Mouse (Mus musculus): Measurements from ENCODE around the gene Cdh16. TPM values are rescaled to one million over a fixed set of nuclear protein-coding genes. Genes with fewer than 3 reads are reported as not detected.

Gene Cdh16
- polyA plus RNA-seq, 1 experiment from 2014 or later: 26.4 TPM

DNA sequence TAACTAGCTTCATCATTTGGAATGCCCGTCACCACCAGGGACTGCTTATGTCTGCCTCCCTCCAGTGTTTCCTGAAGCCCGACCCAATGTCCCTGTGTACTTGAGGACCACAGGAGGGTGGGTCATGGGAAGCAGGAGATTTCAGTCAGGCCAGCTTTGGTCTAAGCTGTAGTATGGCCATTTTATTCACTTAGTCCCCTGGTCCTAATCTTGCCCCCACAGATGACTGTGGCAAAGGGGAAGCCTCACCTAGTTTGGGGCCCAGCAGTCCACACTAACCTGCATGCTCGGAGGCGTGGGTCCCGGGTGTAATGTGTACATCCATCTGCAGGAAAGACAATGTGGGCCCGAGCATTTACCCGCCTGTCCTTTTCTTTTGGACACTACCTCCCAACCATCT is 16.0 kb upstream of the Cdh16 start:
- Histone ChIP-seq H3K9ac (ENCODE audit: low read length) (peak overlapping the region; percentile 89), H3K4me3 (ENCODE audit: control insufficient read depth in 1 of 2, insufficient read depth in 1 of 2, low read depth in 1 of 2, low read length in 2 of 2) (peak overlapping the region; percentile 87 to 94), H3K27ac (replicated peaks in 1 of 2; ENCODE audit: control insufficient read depth in 1 of 2, insufficient read depth in 1 of 2, low read depth in 2 of 2, low read length in 2 of 2) (peak overlapping the region in 1 of 2 experiments; percentile 74; a peak in 1 of 4 replicates), H3K4me1 (ENCODE audit: control insufficient read depth in 2 of 2, insufficient read depth in 2 of 2, low read length in 2 of 2) (peaks cover 8 to 11% of the 10 kb centered on the region in 2 experiments), H3K4me2 (ENCODE audit: low read length) (peak overlapping the region; percentile 86), H3K27me3 (ENCODE audit: control insufficient read depth, insufficient read depth, low read length) (no peaks in the 10 kb centered on the region), H3K9me3 (ENCODE audit: control insufficient read depth, low read length) (no peaks in the 10 kb centered on the region), H3K36me3 (ENCODE audit: control insufficient read depth, insufficient read depth, low read length) (peaks cover 46% of the 10 kb centered on the region)
- ATAC-seq (ENCODE audit: insufficient number of reproducible peaks, insufficient read depth, low FRiP score, low read depth): no peak
- 74% methylated on average over 7 of the region's 7 CpGs for WGBS

DNA sequence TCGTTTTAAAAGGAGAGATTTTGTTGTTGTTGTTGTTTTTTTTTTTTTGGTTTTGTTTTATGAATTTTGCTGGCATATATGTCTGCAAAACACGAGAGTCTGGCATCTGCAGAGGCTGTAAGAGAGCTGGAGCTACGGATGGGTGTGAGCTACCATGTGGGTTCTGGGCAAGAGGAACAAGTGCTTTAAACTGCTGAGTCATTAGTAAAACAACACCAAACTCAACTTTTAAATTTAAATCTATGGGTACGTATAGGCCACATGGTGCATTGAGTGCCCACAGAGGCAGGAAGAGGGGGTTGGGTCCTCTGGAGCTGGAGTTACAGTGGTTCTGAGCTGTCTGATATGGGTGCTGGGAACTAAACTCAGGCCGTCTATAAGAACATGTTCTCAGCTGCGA is 13.8 kb upstream of the Cdh16 start:
- H3K9ac ChIP-seq (ENCODE audit: low read length): no peak overlapping the region
- H3K27me3 ChIP-seq (ENCODE audit: control insufficient read depth, insufficient read depth, low read length): no peaks in the 10 kb centered on the region
- no peak overlapping the region for H3K27ac ChIP-seq (replicated peaks in 1 of 2; ENCODE audit: control insufficient read depth in 1 of 2, insufficient read depth in 1 of 2, low read depth in 2 of 2, low read length in 2 of 2)
- H3K4me2 ChIP-seq (ENCODE audit: low read length): no peak overlapping the region
- WGBS: 93% methylated on average over 6 of the region's 6 CpGs
- peaks cover 56% of the 10 kb centered on the region for H3K36me3 ChIP-seq (ENCODE audit: control insufficient read depth, insufficient read depth, low read length)
- no peak overlapping the region for H3K4me3 ChIP-seq (ENCODE audit: control insufficient read depth in 1 of 2, insufficient read depth in 1 of 2, low read depth in 1 of 2, low read length in 2 of 2)
- no peak for ATAC-seq (ENCODE audit: insufficient number of reproducible peaks, insufficient read depth, low FRiP score, low read depth)
- H3K4me1 ChIP-seq (ENCODE audit: control insufficient read depth in 2 of 2, insufficient read depth in 2 of 2, low read length in 2 of 2): peaks cover 16 to 17% of the 10 kb centered on the region in 2 experiments
- H3K9me3 ChIP-seq (ENCODE audit: control insufficient read depth, low read length): no peaks in the 10 kb centered on the region

DNA sequence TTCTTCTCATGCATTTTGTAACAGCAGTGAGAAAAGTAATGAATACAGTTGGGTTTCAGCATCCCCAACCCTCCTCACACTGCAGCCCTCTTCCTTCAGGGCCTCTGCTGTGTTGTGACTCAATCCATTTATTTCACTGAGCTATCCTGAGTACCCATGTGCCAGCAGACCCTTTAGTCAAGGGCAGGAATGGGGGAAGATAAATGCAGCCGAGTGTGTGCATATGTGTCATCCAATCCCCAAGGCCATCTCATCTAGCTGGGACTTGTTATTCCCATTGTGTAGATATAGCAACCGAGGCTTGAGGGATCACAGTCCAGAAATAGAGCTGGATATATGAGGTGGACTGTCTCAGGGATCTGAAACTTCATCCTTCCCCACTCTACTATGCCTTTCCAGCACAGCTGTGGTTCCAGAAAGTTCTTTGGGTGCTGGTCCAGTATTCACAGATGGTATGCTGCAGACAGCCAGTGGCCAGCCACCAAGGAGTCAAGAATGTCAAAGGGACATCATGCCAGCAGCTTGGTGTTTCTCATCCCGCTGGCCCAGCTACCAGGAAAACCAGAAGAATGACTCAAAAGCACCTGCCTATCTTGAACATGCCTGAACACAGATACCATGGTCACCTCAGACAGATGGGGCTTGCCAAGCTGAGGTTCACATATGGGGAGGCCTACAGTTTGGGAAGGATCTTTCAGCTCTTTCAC is 11.0 kb upstream of the Cdh16 start:
- Histone ChIP-seq H3K27ac (replicated peaks in 1 of 2; ENCODE audit: control insufficient read depth in 1 of 2, insufficient read depth in 1 of 2, low read depth in 2 of 2, low read length in 2 of 2) (no peak overlapping the region), H3K4me3 (ENCODE audit: control insufficient read depth in 1 of 2, insufficient read depth in 1 of 2, low read depth in 1 of 2, low read length in 2 of 2) (no peak overlapping the region), H3K36me3 (ENCODE audit: control insufficient read depth, insufficient read depth, low read length) (peaks cover 53% of the 10 kb centered on the region), H3K9ac (ENCODE audit: low read length) (no peak overlapping the region), H3K4me2 (ENCODE audit: low read length) (no peak overlapping the region), H3K27me3 (ENCODE audit: control insufficient read depth, insufficient read depth, low read length) (no peaks in the 10 kb centered on the region), H3K4me1 (ENCODE audit: control insufficient read depth in 2 of 2, insufficient read depth in 2 of 2, low read length in 2 of 2) (peaks cover 17 to 19% of the 10 kb centered on the region in 2 experiments; a peak in 3 of 4 replicates), H3K9me3 (ENCODE audit: control insufficient read depth, low read length) (no peaks in the 10 kb centered on the region)
- ATAC-seq (ENCODE audit: insufficient number of reproducible peaks, insufficient read depth, low FRiP score, low read depth): no peak
- WGBS: 81% methylated on average over 3 of the region's 3 CpGs

DNA sequence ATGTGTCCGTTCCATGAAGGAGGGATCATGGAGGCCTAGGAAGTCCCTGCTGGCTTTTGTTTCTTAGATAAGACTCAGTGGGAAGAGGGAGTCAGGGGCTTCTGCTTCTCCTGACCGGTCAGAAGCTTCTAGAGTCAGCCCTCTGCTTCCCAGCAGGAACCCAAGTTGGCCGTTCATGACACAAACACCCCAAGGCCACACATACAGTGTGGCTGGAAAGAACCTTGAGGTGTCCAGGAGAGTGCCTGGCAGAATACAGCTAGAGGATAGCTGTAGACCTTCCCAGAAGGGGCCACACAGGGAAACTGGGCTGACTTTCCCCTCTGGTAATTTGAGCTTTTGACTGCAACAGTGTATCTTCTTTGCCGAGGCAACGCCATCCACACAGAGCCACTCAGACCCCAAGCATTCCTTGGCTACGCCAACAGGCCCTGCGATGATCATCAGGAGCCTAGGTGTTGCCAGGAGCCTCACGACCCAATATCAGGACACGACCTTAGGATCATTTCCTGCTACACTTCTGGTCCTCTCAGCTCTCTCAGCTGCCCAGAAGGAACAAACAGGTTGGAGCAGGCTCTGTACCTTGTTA is 9.1 kb upstream of the Cdh16 start:
- H3K27ac ChIP-seq (replicated peaks in 1 of 2; ENCODE audit: control insufficient read depth in 1 of 2, insufficient read depth in 1 of 2, low read depth in 2 of 2, low read length in 2 of 2): peak overlapping the region; percentile 52 to 73

DNA sequence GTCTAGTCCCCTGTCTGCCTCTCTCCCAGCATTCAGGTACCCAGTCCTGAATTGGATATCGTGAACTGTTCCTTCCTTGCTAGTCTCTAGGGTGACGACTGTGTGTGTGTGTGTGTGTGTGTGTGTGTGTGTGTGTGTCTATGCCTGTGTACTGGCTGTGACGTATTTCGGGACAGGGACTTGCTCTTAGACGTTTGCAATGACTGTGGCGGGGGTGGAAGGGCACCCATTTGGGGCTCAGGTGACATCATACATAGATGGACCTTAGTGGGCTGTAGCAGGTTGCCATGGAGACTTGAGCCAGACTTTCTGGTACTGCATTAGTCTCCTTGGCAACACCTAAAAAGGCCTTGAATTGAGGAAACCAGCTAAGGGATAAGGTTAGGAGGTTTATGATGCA is 8.3 kb upstream of the Cdh16 start:
- Histone ChIP-seq H3K4me3 (ENCODE audit: control insufficient read depth in 1 of 2, insufficient read depth in 1 of 2, low read depth in 1 of 2, low read length in 2 of 2) (peak overlapping the region in 1 of 2 experiments; percentile 76; a peak in 1 of 4 replicates), H3K4me2 (ENCODE audit: low read length) (peak overlapping the region; percentile 80), H3K4me1 (ENCODE audit: control insufficient read depth in 2 of 2, insufficient read depth in 2 of 2, low read length in 2 of 2) (peaks cover 29 to 31% of the 10 kb centered on the region in 2 experiments), H3K27ac (replicated peaks in 1 of 2; ENCODE audit: control insufficient read depth in 1 of 2, insufficient read depth in 1 of 2, low read depth in 2 of 2, low read length in 2 of 2) (peak overlapping the region; percentile 93 to 95), H3K36me3 (ENCODE audit: control insufficient read depth, insufficient read depth, low read length) (peaks cover 51% of the 10 kb centered on the region), H3K27me3 (ENCODE audit: control insufficient read depth, insufficient read depth, low read length) (no peaks in the 10 kb centered on the region), H3K9ac (ENCODE audit: low read length) (peak overlapping the region; percentile 95), H3K9me3 (ENCODE audit: control insufficient read depth, low read length) (no peaks in the 10 kb centered on the region)
- ATAC-seq (ENCODE audit: insufficient number of reproducible peaks, insufficient read depth, low FRiP score, low read depth): no peak
- 49% methylated on average over 6 of the region's 6 CpGs for WGBS

More for the DNA sequence above, 9.1 kb upstream of the Cdh16 start:
- no peak for ATAC-seq (ENCODE audit: insufficient number of reproducible peaks, insufficient read depth, low FRiP score, low read depth)
- Histone ChIP-seq H3K27me3 (ENCODE audit: control insufficient read depth, insufficient read depth, low read length) (no peaks in the 10 kb centered on the region), H3K36me3 (ENCODE audit: control insufficient read depth, insufficient read depth, low read length) (peaks cover 51% of the 10 kb centered on the region), H3K4me3 (ENCODE audit: control insufficient read depth in 1 of 2, insufficient read depth in 1 of 2, low read depth in 1 of 2, low read length in 2 of 2) (no peak overlapping the region), H3K9me3 (ENCODE audit: control insufficient read depth, low read length) (no peaks in the 10 kb centered on the region), H3K9ac (ENCODE audit: low read length) (peak overlapping the region; percentile 48), H3K4me1 (ENCODE audit: control insufficient read depth in 2 of 2, insufficient read depth in 2 of 2, low read length in 2 of 2) (peaks cover 23 to 25% of the 10 kb centered on the region in 2 experiments), H3K4me2 (ENCODE audit: low read length) (0 out of 2 replicates have a peak overlapping the region, but pooled peaks have one; percentile 18)
- WGBS: 37% methylated on average over 9 of the region's 9 CpGs

DNA sequence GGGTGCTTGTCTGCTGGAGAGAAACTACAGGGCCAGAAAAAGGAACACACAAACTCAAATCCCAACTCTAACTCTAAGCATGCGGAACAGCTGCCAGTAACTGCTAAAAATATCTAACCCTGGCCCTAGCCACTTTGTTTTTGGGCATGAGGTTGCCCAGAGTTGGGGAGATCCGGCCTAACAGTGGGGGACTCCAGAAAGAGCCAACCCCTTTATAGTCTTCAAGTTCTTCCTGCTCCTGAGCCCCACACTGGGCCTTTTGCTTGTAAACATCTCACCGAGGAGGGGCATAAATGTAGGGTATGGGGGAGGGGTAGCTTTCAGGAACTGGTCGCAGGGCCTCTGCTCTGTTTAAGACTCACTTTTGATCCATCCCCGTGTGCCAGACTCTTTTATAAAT is 7.8 kb upstream of the Cdh16 start:
- Histone ChIP-seq H3K27me3 (ENCODE audit: control insufficient read depth, insufficient read depth, low read length) (no peaks in the 10 kb centered on the region), H3K4me3 (ENCODE audit: control insufficient read depth in 1 of 2, insufficient read depth in 1 of 2, low read depth in 1 of 2, low read length in 2 of 2) (peak overlapping the region; percentile 45 to 76), H3K9ac (ENCODE audit: low read length) (peak overlapping the region; percentile 95), H3K4me1 (ENCODE audit: control insufficient read depth in 2 of 2, insufficient read depth in 2 of 2, low read length in 2 of 2) (peaks cover 30 to 34% of the 10 kb centered on the region in 2 experiments), H3K4me2 (ENCODE audit: low read length) (peak overlapping the region; percentile 80), H3K27ac (replicated peaks in 1 of 2; ENCODE audit: control insufficient read depth in 1 of 2, insufficient read depth in 1 of 2, low read depth in 2 of 2, low read length in 2 of 2) (peak overlapping the region; percentile 93 to 95), H3K36me3 (ENCODE audit: control insufficient read depth, insufficient read depth, low read length) (peaks cover 48% of the 10 kb centered on the region), H3K9me3 (ENCODE audit: control insufficient read depth, low read length) (no peaks in the 10 kb centered on the region)
- WGBS: 14% methylated on average over 5 of the region's 5 CpGs
- ATAC-seq (ENCODE audit: insufficient number of reproducible peaks, insufficient read depth, low FRiP score, low read depth): no peak

DNA sequence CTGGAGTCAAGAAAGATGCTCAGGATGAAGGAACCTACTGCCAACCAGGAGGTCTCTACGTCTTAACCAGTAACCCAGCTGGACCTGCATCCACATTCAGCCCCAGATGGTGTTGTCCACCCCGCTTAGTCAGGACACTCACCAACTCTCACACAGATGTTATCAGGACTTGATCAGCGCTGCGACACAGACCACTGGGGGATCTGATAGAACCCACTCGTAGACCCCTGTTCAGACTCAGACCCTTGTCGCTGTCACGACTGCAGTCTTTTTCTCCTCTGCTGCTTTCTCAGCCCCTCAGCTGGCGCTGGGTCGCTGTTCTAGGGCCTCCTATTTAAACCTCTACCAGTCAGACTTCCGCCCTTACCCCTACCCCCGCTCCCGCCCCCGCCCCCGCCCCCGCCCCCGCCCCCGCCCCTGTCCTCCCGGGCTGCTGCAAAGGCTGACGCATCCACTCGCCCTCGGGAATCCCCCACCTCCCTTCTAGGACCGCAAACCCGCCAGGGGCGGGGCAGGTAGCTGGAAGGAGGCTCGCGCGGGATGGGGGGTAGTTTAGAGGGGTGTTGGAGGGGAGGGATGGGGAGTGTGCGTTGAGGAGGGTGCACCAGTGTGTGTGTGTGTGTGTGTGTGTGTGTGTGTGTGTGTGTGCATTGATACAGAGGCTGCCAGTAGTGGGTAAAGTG is 6.9 kb upstream of the Cdh16 start, which contains the start of gene Rrad:
Gene Rrad, minus strand, starts transcription at position 347 of the 683 bp plus-strand sequence.
- Histone ChIP-seq H3K4me1 (ENCODE audit: control insufficient read depth in 2 of 2, insufficient read depth in 2 of 2, low read length in 2 of 2) (peaks cover 30 to 34% of the 10 kb centered on the region in 2 experiments), H3K27me3 (ENCODE audit: control insufficient read depth, insufficient read depth, low read length) (no peaks in the 10 kb centered on the region), H3K27ac (replicated peaks in 1 of 2; ENCODE audit: control insufficient read depth in 1 of 2, insufficient read depth in 1 of 2, low read depth in 2 of 2, low read length in 2 of 2) (peak within 1 kb of the TSS; percentile 93 to 98), H3K9ac (ENCODE audit: low read length) (peak within 1 kb of the TSS; percentile 95), H3K36me3 (ENCODE audit: control insufficient read depth, insufficient read depth, low read length) (peaks cover 45% of the 10 kb centered on the region), H3K4me2 (ENCODE audit: low read length) (peak within 1 kb of the TSS; percentile 80), H3K4me3 (ENCODE audit: control insufficient read depth in 1 of 2, insufficient read depth in 1 of 2, low read depth in 1 of 2, low read length in 2 of 2) (peak within 1 kb of the TSS; percentile 76 to 97), H3K9me3 (ENCODE audit: control insufficient read depth, low read length) (no peaks in the 10 kb centered on the region)
- ATAC-seq (ENCODE audit: insufficient number of reproducible peaks, insufficient read depth, low FRiP score, low read depth): peak; percentile 77
- WGBS: under 1% methylated on average over 25 of the region's 28 CpGs
